Mouse (Mus musculus) limb, embryonic 14.5 days (tissue): ENCODE measurements at regions not wholly inside any gene's neighbourhood (a gene's known extent, or its start where the extent isn't known, plus 50 kb on each side); places are given as distances from the start of the nearest gene placed in this dataset.
"Not testable (repeated sequence)": the region's sequence is repeated elsewhere in the genome, so short reads cannot be mapped to it uniquely, and the experiment has no call there.

Source experiments
- ATAC-seq: fragments of 200-750 bp; cut with Nextera tagmentation; 2 replicates; pipeline ENCODE4 v1.8.0; 2017; ENCODE audit warnings: low read depth, moderate number of reproducible peaks, moderate TSS enrichment; ENCODE audit not compliant: low FRiP score
- DNase-seq: peaks from one replicate; pipeline ENCODE4 v3.0.0-alpha.2; 2015; ENCODE audit warnings: low spot score
- H3K27ac ChIP-seq: fragments of 300-500 bp; sonication (generic); replicated peaks from 2 replicates; pipeline ENCODE4 v1.5.1; 2014; ENCODE audit warnings: low read depth, mild to moderate bottlenecking, low read length, moderate library complexity, mixed read lengths
- H3K27me3 ChIP-seq: fragments of 300-500 bp; sonication (generic); 2 replicates; pipeline ENCODE4 v1.6.1; 2014; ENCODE audit warnings: low read length, mixed read lengths; ENCODE audit not compliant: control insufficient read depth, insufficient read depth
- H3K36me3 ChIP-seq: fragments of 300-500 bp; sonication (generic); 2 replicates; pipeline ENCODE4 v1.6.1; 2014; ENCODE audit warnings: mild to moderate bottlenecking, low read length, moderate library complexity, mixed read lengths; ENCODE audit not compliant: control insufficient read depth, insufficient read depth
- H3K4me1 ChIP-seq: fragments of 300-500 bp; sonication (generic); 2 replicates; pipeline ENCODE4 v1.6.1; 2014; ENCODE audit warnings: antibody characterized with exemption, low read length, mixed read lengths; ENCODE audit not compliant: control insufficient read depth, insufficient read depth
- H3K4me2 ChIP-seq: fragments of 300-500 bp; sonication (generic); replicated peaks from 2 replicates; pipeline ENCODE4 v1.6.1; 2014; ENCODE audit warnings: low read depth, mild to moderate bottlenecking, low read length, moderate library complexity; ENCODE audit not compliant: severe bottlenecking
- H3K4me3 ChIP-seq: fragments of 300-500 bp; sonication (generic); replicated peaks from 2 replicates; pipeline ENCODE4 v1.5.1; 2014; ENCODE audit warnings: low read length
- H3K9ac ChIP-seq: fragments of 300-500 bp; sonication (generic); 2 replicates; pipeline ENCODE4 v1.6.1; 2014; ENCODE audit warnings: mild to moderate bottlenecking, low read depth, low read length, moderate library complexity; ENCODE audit not compliant: severe bottlenecking
- H3K9me3 ChIP-seq: fragments of 300-500 bp; sonication (generic); 2 replicates; pipeline ENCODE4 v1.6.1; 2016; ENCODE audit warnings: low read length; ENCODE audit not compliant: control insufficient read depth
- POLR2A ChIP-seq: fragments of 200-500 bp; IDR thresholded peaks from 2 replicates; pipeline ENCODE4 v1.8.0; 2012; ENCODE audit warnings: inconsistent platforms, mild to moderate bottlenecking, moderate library complexity, borderline replicate concordance; ENCODE audit not compliant: insufficient read depth, insufficient read length; ENCODE audit errors: extremely low read depth
- WGBS: fragments of 180-500 bp; shearing (Covaris S2); extraction: QIAGEN DNeasy Blood & Tissue Kit; methylation state at CpG from one replicate; pipeline ENCODE4 v1.1.7; 2014; 5-methylcytosine and 5-hydroxymethylcytosine counted together

- H3K4me2 ChIP-seq, result no peak overlapping the region
- H3K27ac ChIP-seq, result no peak overlapping the region
- ATAC-seq (no peak), DNase-seq (no peak)
- TF ChIP-seq POLR2A, result no peak
- 84% methylated on average over 1 of the region's 1 CpGs for WGBS
- H3K4me3 ChIP-seq, result no peak overlapping the region
- H3K27me3 ChIP-seq, result no peaks in the 10 kb centered on the region
- H3K9ac ChIP-seq, result no peak overlapping the region
- H3K36me3 ChIP-seq, result no peaks in the 10 kb centered on the region
- no peaks in the 10 kb centered on the region for H3K4me1 ChIP-seq
- no peaks in the 10 kb centered on the region for H3K9me3 ChIP-seq
These were observed 277.4 kb downstream of the Bmp2 start for GRCm38 (mm10) chr2:133829406-133829805.

GRCm38 (mm10) chr2:133850485-133850884, 298.5 kb downstream of the Bmp2 start:
- no peaks in the 10 kb centered on the region for H3K36me3 ChIP-seq
- no peak overlapping the region for H3K4me2 ChIP-seq
- ATAC-seq (no peak), DNase-seq (no peak)
- TF ChIP-seq POLR2A, result no peak
- no peak overlapping the region for H3K4me3 ChIP-seq
- no peaks in the 10 kb centered on the region for H3K9me3 ChIP-seq
- H3K27me3 ChIP-seq, result no peaks in the 10 kb centered on the region
- no peaks in the 10 kb centered on the region for H3K4me1 ChIP-seq
- H3K9ac ChIP-seq, result no peak overlapping the region
- H3K27ac ChIP-seq, result no peak overlapping the region

- not testable (repeated sequence) for H3K9ac ChIP-seq, H3K27ac ChIP-seq, H3K4me1 ChIP-seq, H3K4me3 ChIP-seq, H3K4me2 ChIP-seq, ATAC-seq, H3K9me3 ChIP-seq, H3K36me3 ChIP-seq, DNase-seq, H3K27me3 ChIP-seq
- WGBS, result 91% methylated on average over 8 of the region's 8 CpGs
These were observed 323.0 kb downstream of the Bmp2 start for GRCm38 (mm10) chr2:133874982-133875381.

GRCm38 (mm10) chr2:133883682-133884081, 331.7 kb downstream of the Bmp2 start:
- no peak for DNase-seq
- TF ChIP-seq POLR2A, result no peak
- Histone ChIP-seq H3K36me3 (no peaks in the 10 kb centered on the region), H3K9me3 (no peaks in the 10 kb centered on the region), H3K4me3 (no peak overlapping the region), H3K9ac (no peak overlapping the region), H3K4me1 (no peaks in the 10 kb centered on the region), H3K27me3 (no peaks in the 10 kb centered on the region), H3K4me2 (no peak overlapping the region), H3K27ac (no peak overlapping the region)
- ATAC-seq, result 0 out of 2 replicates have a peak, but pooled peaks have one; percentile 62

- ATAC-seq (no peak), DNase-seq (no peak)
- no peaks in the 10 kb centered on the region for H3K9me3 ChIP-seq
- H3K27me3 ChIP-seq, result no peaks in the 10 kb centered on the region
- H3K4me1 ChIP-seq, result no peaks in the 10 kb centered on the region
- 51% methylated on average over 6 of the region's 6 CpGs for WGBS
- no peak for TF ChIP-seq POLR2A
- H3K4me3 ChIP-seq, result no peak overlapping the region
- no peak overlapping the region for H3K4me2 ChIP-seq
- H3K9ac ChIP-seq, result no peak overlapping the region
- H3K27ac ChIP-seq, result no peak overlapping the region
- no peaks in the 10 kb centered on the region for H3K36me3 ChIP-seq
These were observed 354.3 kb downstream of the Bmp2 start for GRCm38 (mm10) chr2:133906269-133906668.
